Comparison of ENCODE assay signal across 13 mouse cellular contexts in the genomic region with DNA sequence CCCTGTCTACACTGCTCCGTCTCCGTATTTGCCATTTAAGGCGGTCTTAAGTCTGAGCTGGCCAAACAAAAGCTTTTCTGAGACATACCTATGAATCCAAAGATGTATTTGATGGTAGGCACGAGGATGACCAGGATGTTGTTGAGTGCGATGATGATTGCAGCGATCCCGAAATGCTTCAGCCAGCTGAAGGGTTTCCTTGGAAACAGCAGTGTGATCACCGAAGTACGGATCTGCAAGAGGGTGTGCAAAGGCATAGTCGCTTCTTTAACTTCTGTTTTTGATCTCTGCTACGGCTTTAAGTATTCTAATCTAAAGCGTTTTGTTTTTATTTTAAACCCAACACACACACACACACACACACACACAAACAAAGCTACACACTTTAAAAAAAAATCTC. TPM values are rescaled to one million over a fixed set of nuclear protein-coding genes. Genes with fewer than 3 reads are reported as not detected.
A peak's percentile ranks its signal among the peaks of the same experiment; 100 is the strongest.
DNase-seq lines count a peak whose midpoint lies in the region; ATAC-seq and TF ChIP-seq lines count a peak whose summit lies in the region.
"Had no signal": no experiment of that assay in that cellular context is flagged by ENCODE, and none has a peak within 500 bp of the region (broad histone marks: within the 10 kb centered on the region; RNA-seq: fewer than 3 reads in every experiment).

No protein-coding gene starts in this region.

- H3K4me2 ChIP-seq in heart, embryonic 14.5 days (ENCODE audit: low read length), result no peak overlapping the region
- H3K4me2 ChIP-seq in lung, embryonic 15.5 days, result no peak overlapping the region
- H3K4me2 ChIP-seq in embryonic facial prominence, embryonic 14.5 days (ENCODE audit: low read depth, low read length), result no peak overlapping the region
- no peak overlapping the region for H3K4me2 ChIP-seq in midbrain, postnatal 0 days (ENCODE audit: low read depth, low read length, poor library complexity, severe bottlenecking)
- H3K4me2 ChIP-seq: forebrain, embryonic 15.5 days had no signal

- TF ChIP-seq CTCF in midbrain, postnatal 0 days (IDR thresholded peaks at IDR 0.05), result no peak

- 90% methylated on average over 12 of the region's 12 CpGs for WGBS in heart, embryonic 14.5 days
- 77% methylated on average over 12 of the region's 12 CpGs for WGBS in lung, embryonic 15.5 days
- 67% methylated on average over 12 of the region's 12 CpGs for WGBS in embryonic facial prominence, embryonic 14.5 days
- WGBS in midbrain, postnatal 0 days, result 41% methylated on average over 12 of the region's 12 CpGs

- no peak for ATAC-seq in heart, embryonic 14.5 days (ENCODE audit: insufficient number of reproducible peaks, insufficient read depth, low FRiP score, low read depth)
- ATAC-seq in lung, embryonic 15.5 days (ENCODE audit: borderline replicate concordance, extremely low read depth, low FRiP score, low TSS enrichment), result no peak
- ATAC-seq in embryonic facial prominence, embryonic 14.5 days (ENCODE audit: low read depth), result no peak
- ATAC-seq in midbrain, postnatal 0 days (ENCODE audit: low FRiP score), result no peak
- ATAC-seq: CD4-positive, CD25-positive, alpha-beta regulatory T cell, adult 4 months; forebrain, embryonic 15.5 days; liver, embryonic 12.5 days had no signal

- peaks cover 30 to 40% of the 10 kb centered on the region in 2 experiments for H3K4me1 ChIP-seq in heart, embryonic 14.5 days (ENCODE audit: control insufficient read depth in 2 of 2, insufficient read depth in 2 of 2, low read length in 2 of 2)
- H3K4me1 ChIP-seq in lung, embryonic 15.5 days, result peaks cover 40% of the 10 kb centered on the region
- peaks cover 35% of the 10 kb centered on the region for H3K4me1 ChIP-seq in embryonic facial prominence, embryonic 14.5 days (ENCODE audit: control insufficient read depth, insufficient read depth, low read length)
- no peaks in the 10 kb centered on the region for H3K4me1 ChIP-seq in midbrain, postnatal 0 days (ENCODE audit: insufficient read depth, low read length)
- H3K4me1 ChIP-seq: forebrain, embryonic 15.5 days had no signal

- H3K36me3 ChIP-seq in heart, embryonic 14.5 days (ENCODE audit: control insufficient read depth, insufficient read depth, low read length), result peaks cover 33% of the 10 kb centered on the region
- H3K36me3 ChIP-seq in lung, embryonic 15.5 days, result peaks cover 10% of the 10 kb centered on the region; the same call in 1 of the 2 replicates
- H3K36me3 ChIP-seq in embryonic facial prominence, embryonic 14.5 days (ENCODE audit: control insufficient read depth, insufficient read depth, low read length), result peaks cover 21% of the 10 kb centered on the region
- H3K36me3 ChIP-seq in midbrain, postnatal 0 days (ENCODE audit: insufficient read depth, low read length), result no peaks in the 10 kb centered on the region
- H3K36me3 ChIP-seq: forebrain, embryonic 15.5 days had no signal

- intact Hi-C loops in heart, postnatal 14 days (cut with DNase I), result no loop called here

- peak overlapping the region; percentile 37 to 86; a peak in 2 of 4 replicates for H3K27ac ChIP-seq in heart, embryonic 14.5 days (replicated peaks in 1 of 2; ENCODE audit: control insufficient read depth in 1 of 2, insufficient read depth in 1 of 2, low read depth in 2 of 2, low read length in 2 of 2)
- peak overlapping the region; percentile 90; the same call in 1 of the 2 replicates for H3K27ac ChIP-seq in lung, embryonic 15.5 days
- H3K27ac ChIP-seq in embryonic facial prominence, embryonic 14.5 days (replicated peaks; ENCODE audit: low read depth, low read length), result peak overlapping the region; percentile 89; the same call in 1 of the 2 replicates
- no peak overlapping the region for H3K27ac ChIP-seq in midbrain, postnatal 0 days (ENCODE audit: low read depth, low read length)
- H3K27ac ChIP-seq: forebrain, embryonic 15.5 days had no signal

- no peaks in the 10 kb centered on the region for H3K9me3 ChIP-seq in heart, embryonic 14.5 days (ENCODE audit: control insufficient read depth, low read length)
- H3K9me3 ChIP-seq in lung, embryonic 15.5 days, result no peaks in the 10 kb centered on the region
- H3K9me3 ChIP-seq in embryonic facial prominence, embryonic 14.5 days (ENCODE audit: control insufficient read depth, low read length), result no peaks in the 10 kb centered on the region
- H3K9me3 ChIP-seq in midbrain, postnatal 0 days (ENCODE audit: low read length), result no peaks in the 10 kb centered on the region
- H3K9me3 ChIP-seq: forebrain, embryonic 15.5 days; liver, embryonic 12.5 days had no signal

- H3K4me3 ChIP-seq in heart, embryonic 14.5 days (ENCODE audit: control insufficient read depth in 1 of 2, insufficient read depth in 1 of 2, low read depth in 1 of 2, low read length in 2 of 2), result no peak overlapping the region
- H3K4me3 ChIP-seq in lung, embryonic 15.5 days, result no peak overlapping the region
- no peak overlapping the region for H3K4me3 ChIP-seq in embryonic facial prominence, embryonic 14.5 days (ENCODE audit: low read depth, low read length)
- no peak overlapping the region for H3K4me3 ChIP-seq in midbrain, postnatal 0 days (ENCODE audit: low read depth, low read length)
- H3K4me3 ChIP-seq: forebrain, embryonic 15.5 days; liver, embryonic 12.5 days had no signal

- H3K9ac ChIP-seq in heart, embryonic 14.5 days (ENCODE audit: low read length), result no peak overlapping the region
- no peak overlapping the region for H3K9ac ChIP-seq in lung, embryonic 15.5 days
- no peak overlapping the region for H3K9ac ChIP-seq in embryonic facial prominence, embryonic 14.5 days (ENCODE audit: low read depth, low read length)
- H3K9ac ChIP-seq in midbrain, postnatal 0 days (replicated peaks; ENCODE audit: low read length, poor library complexity, severe bottlenecking), result no peak overlapping the region
- H3K9ac ChIP-seq: forebrain, embryonic 15.5 days; liver, embryonic 12.5 days had no signal

- H3K27me3 ChIP-seq in heart, embryonic 14.5 days (ENCODE audit: control insufficient read depth, insufficient read depth, low read length), result no peaks in the 10 kb centered on the region
- no peaks in the 10 kb centered on the region for H3K27me3 ChIP-seq in lung, embryonic 15.5 days
- H3K27me3 ChIP-seq in embryonic facial prominence, embryonic 14.5 days (replicated peaks; ENCODE audit: control insufficient read depth, insufficient read depth, low read length), result no peaks in the 10 kb centered on the region
- no peaks in the 10 kb centered on the region for H3K27me3 ChIP-seq in midbrain, postnatal 0 days (ENCODE audit: insufficient read depth, low read length)
- H3K27me3 ChIP-seq: forebrain, embryonic 15.5 days; liver, embryonic 12.5 days had no signal

- DNase-seq in heart, postnatal 14 days, result no peak
- DNase-seq in lung, postnatal 4 days, result no peak
- no peak for DNase-seq in embryonic facial prominence, embryonic 14.5 days (ENCODE audit: low spot score)
- DNase-seq in midbrain, postnatal 0 days (ENCODE audit: low spot score), result peak; percentile 27
- no peak for DNase-seq in ovary, postnatal 14 days (ENCODE audit: low spot score)
- DNase-seq in lung, postnatal 36 days, result no peak
- DNase-seq: cerebellum, adult 9-10 months; heart, adult 18-20 months had no signal

RNA-seq across cellular contexts. Expression of a gene that starts 56.4 kb away (rescaled TPM):
- polyA plus RNA-seq in heart, embryonic 14.5 days (2014; fragmentation: Nextera tagmentation; extraction: Ambion mirVana), result 121 and 127 TPM in 2 replicates
- total RNA-seq in heart, postnatal 14 days (2021), result 10 to 100 TPM; 19.7 to 30.1 TPM
- 70.0 and 74.0 TPM in 2 replicates for polyA plus RNA-seq in lung, embryonic 15.5 days (2015; fragmentation: Nextera tagmentation; extraction: Ambion mirVana)
- polyA plus RNA-seq in embryonic facial prominence, embryonic 14.5 days (2014; fragmentation: Nextera tagmentation; extraction: Ambion mirVana), result 89.0 and 93.5 TPM in 2 replicates
- 4.0 and 4.5 TPM in 2 replicates for total RNA-seq in midbrain, postnatal 0 days (2014; rRNA removed)
- 3.7 and 3.9 TPM in 2 replicates for polyA plus RNA-seq in midbrain, postnatal 0 days (2015; fragmentation: Nextera tagmentation; extraction: Ambion mirVana)
- polyA plus RNA-seq: CD4-positive, CD25-positive, alpha-beta regulatory T cell, adult 4 months had no signal

Comparison
In these comparisons a context has a peak if more than half of its experiments do, and no peak if none do; other contexts are left out.
1. RNA of a gene that starts 56.4 kb away (polyA plus RNA-seq): 121 to 127 TPM in heart, embryonic 14.5 days, 89.0 to 93.5 TPM in embryonic facial prominence, embryonic 14.5 days and 70.0 to 74.0 TPM in lung, embryonic 15.5 days; 3.7 to 3.9 TPM in midbrain, postnatal 0 days; every median in the first group is over 10 times any median in the second.